Mouse (Mus musculus) ES-CJ7 (cell line): ENCODE results near the gene Ccdc169.
A peak's percentile ranks its signal among the peaks of the same experiment; 100 is the strongest.

Source experiments
- DNase-seq: peaks from one replicate; pipeline ENCODE4 v3.0.0; 2011; ENCODE audit warnings: low read depth, low spot score

Gene Ccdc169

GRCm38 (mm10) chr3:55122336-55122870, 14.7 kb upstream of the Ccdc169 start:
- DNase-seq, result no peak

DNA sequence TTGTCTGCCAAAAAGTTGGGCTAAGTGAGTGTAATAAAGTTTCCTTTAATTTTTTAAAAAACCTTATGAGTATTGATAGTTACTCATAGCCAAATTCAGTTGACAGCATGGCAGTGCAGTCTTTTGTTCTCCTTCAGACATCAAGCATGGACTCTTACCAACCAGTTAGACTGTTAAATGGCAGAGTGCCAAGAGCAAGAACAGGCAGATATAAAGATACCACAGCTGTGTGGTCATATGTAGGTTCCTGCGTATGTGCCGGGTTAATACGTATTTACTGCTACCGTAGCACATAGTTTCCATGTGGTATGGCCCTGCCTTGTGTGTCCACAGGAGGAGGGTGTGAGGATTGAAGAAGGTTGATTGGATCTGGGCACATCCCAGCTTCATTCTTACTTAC, 14.1 kb upstream of the Ccdc169 start:
- DNase-seq, result no peak

GRCm38 (mm10) chr3:55129181-55129692, 7.9 kb upstream of the Ccdc169 start:
- DNase-seq, result no peak

DNA sequence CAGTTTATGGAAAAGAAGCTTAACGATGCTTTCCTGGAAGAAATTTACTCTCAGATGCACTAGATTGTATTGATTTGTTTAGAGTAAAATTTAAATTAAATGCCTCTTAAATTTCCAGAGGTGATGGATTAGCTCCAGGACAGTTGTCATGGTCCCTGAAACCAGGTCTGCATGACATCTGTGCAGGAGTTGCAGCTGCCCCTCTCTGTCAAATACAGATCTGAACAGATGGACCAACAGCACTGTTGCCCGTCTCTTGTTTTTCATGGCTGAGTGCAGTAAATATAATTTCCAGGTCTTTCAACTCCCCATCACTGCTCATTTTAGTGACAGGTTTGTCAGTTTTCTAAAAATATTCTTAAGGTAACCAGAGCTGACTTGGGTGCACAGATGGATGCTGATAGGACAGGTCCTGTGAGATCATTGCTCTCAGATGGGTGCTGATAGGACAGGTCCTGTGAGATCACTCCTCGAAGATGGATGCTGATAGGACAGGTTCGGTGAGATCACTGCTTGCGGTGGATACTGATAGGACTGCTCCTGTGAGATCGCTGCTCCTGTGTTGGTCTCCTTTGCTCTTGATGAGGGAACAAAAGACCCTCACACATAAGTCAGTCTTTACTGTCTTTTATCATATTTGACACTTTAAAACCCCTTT, 5.4 kb upstream of the Ccdc169 start:
- peak; percentile 56 for DNase-seq

DNA sequence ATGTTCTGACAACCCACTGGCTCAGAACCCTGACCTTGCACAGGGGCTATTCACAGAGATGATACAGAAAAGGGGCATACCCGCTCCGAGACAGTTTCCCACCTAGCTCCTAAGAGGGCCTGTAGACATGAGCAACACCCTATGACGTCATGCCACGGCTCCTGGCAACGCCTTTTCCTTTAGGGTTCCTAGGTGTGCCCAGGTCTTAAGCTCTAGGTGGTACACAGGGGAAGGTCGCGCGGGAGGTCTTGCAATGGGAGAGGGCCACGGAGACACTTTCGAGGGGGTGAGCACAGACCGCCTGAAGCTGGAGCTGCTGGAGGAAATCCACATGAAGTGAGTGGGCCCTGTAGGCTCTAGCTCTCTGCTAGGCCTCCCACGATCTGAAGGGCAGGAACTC, 2.7 kb downstream of the Ccdc169 start:
- DNase-seq, result peak; percentile 12

- DNase-seq, result no peak
These were observed 4.3 kb downstream of the Ccdc169 start for GRCm38 (mm10) chr3:55141401-55141800.

DNA sequence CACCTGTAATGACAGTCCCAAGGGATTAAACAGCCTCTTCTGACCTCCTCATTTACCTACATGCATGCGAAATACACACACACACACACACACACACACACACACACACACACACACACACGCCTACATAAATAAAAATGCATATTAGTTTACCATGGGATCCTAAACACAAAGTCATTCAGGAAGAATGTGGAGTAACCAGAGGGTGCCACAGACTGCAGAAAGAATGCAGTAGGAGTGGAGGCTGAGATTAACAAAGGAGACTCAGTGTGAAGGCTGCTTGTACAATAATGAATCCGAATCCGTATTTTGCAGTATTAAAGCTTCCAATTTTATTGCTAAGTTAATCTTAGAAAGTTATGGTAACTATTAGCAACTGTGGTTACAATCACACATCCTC, 7.8 kb downstream of the Ccdc169 start:
- no peak for DNase-seq

- no peak for DNase-seq
These were observed 9.3 kb downstream of the Ccdc169 start for GRCm38 (mm10) chr3:55146441-55146840.

DNA sequence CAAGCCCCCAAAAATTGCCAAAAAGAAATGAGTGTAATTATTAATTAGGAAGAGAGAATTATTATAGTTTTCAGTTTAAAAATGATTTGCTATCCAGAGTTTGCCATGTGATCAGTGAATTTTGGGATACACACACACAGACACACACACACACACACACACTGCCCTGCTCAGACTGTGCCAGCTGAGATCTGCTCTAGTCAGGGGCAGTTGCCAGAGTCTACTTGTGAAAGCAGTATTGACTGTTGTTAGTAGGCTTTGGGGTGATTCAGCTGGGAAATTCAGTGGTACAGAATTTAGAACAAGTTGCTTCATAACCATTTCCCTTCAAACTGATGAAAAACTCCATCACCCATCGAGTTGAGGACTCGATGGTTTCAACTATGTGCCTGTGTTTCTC, 10.0 kb downstream of the Ccdc169 start:
- DNase-seq, result no peak

GRCm38 (mm10) chr3:55148091-55148490, 11.0 kb downstream of the Ccdc169 start:
- no peak for DNase-seq

GRCm38 (mm10) chr3:55151656-55152433, 14.7 kb downstream of the Ccdc169 start:
- peak; percentile 60 for DNase-seq

DNA sequence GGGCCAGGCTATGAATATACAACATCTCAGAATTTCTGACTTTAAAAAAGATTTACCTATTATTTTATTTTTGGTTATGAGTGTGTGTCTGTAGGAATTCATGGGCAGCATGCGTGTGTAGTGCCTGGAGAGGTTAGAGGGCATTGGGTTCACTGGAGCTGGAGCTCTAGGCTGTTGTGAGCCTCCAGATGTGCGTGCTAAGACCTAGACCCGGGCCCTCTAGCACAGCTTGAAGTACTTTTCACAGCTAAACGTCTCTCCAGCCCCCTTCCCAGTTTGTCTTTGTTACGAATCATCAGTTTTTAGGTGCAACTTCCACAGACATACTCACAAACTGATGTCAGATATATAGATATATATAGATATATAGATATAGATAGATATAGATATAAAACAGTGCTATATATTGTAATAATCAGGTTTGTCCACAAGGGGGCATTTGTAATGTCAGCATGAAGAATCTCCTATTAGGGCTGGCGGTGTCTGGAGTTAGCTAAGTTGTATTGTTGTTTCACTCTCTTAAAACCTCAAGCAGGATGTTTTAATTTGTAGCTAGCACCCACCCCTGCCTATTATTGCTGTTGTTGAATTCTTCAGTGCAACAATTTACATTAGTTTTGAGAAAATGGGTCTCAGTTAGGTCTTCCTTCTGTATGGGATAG, 15.7 kb downstream of the Ccdc169 start:
- peak; percentile 30 for DNase-seq

- DNase-seq, result no peak
These were observed 17.0 kb downstream of the Ccdc169 start for GRCm38 (mm10) chr3:55154163-55154562.

- no peak for DNase-seq
These were observed 20.3 kb downstream of the Ccdc169 start for GRCm38 (mm10) chr3:55157413-55157812.

- no peak for DNase-seq
These were observed 24.0 kb downstream of the Ccdc169 start for GRCm38 (mm10) chr3:55161144-55161543.

DNA sequence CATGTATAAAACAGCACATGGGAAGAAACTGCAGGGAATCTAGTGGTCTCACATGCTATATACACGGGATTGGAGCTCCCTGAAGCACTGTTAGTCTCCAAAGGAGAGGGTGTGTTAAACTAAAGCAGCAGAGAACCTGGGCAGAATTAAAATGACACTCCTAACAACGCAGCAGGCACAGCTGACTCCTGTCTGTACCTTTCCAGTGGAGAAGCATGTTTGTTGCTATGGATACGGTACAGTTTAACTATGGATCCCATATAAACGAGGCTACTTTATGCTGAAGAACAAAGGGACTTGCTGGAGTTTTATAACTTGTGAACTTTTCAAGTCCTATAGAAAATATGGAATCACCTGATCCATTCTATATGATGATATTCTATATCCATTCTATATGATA, 26.4 kb downstream of the Ccdc169 start:
- DNase-seq, result no peak

DNA sequence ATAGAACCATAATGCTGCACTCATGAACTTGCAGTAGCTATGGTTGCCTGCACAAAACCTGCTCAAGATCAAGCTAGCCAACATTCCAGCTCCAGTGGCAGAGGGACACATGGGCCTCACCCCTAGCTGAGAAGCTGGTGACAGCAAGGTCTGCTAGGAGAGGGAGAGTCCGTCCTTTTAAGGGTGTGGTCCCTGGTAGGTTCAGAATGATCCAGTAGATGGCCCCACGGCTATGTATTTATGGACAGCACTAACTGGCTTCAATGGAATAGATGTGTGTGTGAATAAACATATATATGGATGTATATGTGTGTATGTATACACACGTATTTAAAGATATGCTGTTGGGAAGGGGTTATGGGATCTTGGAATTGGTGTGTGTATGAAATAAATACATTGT, 35.3 kb downstream of the Ccdc169 start:
- no peak for DNase-seq

- no peak for DNase-seq
These were observed 40.1 kb downstream of the Ccdc169 start for GRCm38 (mm10) chr3:55177271-55177670.

DNA sequence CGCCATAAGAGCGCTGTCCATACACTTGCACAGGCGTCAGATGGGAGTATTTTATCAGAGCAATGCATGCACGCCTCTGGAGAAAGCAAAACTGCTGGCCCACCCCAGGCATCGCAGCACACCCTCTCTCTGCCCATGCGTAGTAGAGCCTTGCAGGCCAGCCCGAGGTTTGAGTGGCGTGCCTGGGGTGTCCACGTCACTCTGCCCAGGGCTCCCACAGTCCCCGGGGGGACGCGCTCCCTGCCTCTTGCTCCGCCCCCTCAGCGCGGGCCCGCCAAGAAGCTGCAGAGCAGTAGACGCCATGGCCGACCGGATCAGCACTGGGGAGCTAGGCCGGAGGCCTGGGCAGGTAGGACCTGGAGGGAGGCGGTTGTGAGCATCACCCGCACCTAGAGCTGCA, 44.6 kb downstream of the Ccdc169 start, which contains the start of gene Sohlh2:
Gene Sohlh2 (plus strand): TSS at position 263 of the 400 bp plus-strand sequence.
- peak; percentile 17 for DNase-seq

DNA sequence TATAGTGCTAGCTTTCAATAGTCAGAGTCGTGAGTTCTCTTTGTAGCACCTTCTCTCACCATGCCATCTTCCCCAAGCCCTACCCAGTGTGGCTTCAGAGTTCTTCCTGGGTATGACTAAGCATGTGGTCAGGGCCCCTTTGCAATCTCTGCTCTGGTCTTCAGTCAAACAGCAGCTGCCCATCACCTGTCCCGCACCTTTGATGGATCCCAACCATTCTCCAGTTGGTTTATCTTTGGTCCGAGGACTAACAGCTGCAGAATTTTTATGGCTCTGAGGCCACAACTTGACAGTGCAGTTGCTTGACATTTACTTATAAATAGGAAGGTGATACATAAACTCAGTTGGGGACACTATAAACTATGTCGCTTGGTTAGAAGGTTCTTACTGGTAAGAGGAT, 54.5 kb downstream of the Ccdc169 start:
- DNase-seq, result no peak

GRCm38 (mm10) chr3:55193351-55193750, 56.2 kb downstream of the Ccdc169 start:
- DNase-seq, result no peak

GRCm38 (mm10) chr3:55194792-55195191, 57.7 kb downstream of the Ccdc169 start:
- DNase-seq, result no peak
